Mouse (Mus musculus) hindbrain, embryonic 14.5 days (tissue): ENCODE data around the gene Pop7. TPM values are rescaled to one million over a fixed set of nuclear protein-coding genes. Genes with fewer than 3 reads are reported as not detected.

Experiments
- ATAC-seq: fragments of 200-750 bp; cut with Nextera tagmentation; 2 replicates; pipeline ENCODE4 v1.8.0; 2017; ENCODE audit warnings: moderate number of reproducible peaks, mild to moderate bottlenecking, moderate TSS enrichment, moderate library complexity; ENCODE audit not compliant: low FRiP score
- DNase-seq: peaks from one replicate; pipeline ENCODE4 v3.0.0-alpha.2; 2015; ENCODE audit warnings: low spot score
- H3K27ac ChIP-seq: fragments of 300-500 bp; sonication (generic); 2 replicates; pipeline ENCODE4 v1.5.1; 2014; ENCODE audit warnings: mild to moderate bottlenecking, moderate library complexity
- H3K27me3 ChIP-seq: fragments of 300-500 bp; sonication (generic); 2 replicates; pipeline ENCODE4 v1.6.1; 2014; ENCODE audit warnings: mild to moderate bottlenecking, low read length, mixed read lengths; ENCODE audit not compliant: control insufficient read depth, insufficient read depth
- H3K36me3 ChIP-seq: fragments of 300-500 bp; sonication (generic); replicated peaks from 2 replicates; pipeline ENCODE4 v1.6.1; 2014; ENCODE audit not compliant: control insufficient read depth, insufficient read depth
- H3K4me1 ChIP-seq: fragments of 300-500 bp; sonication (generic); replicated peaks from 2 replicates; pipeline ENCODE4 v1.6.1; 2014; ENCODE audit warnings: antibody characterized with exemption, low read length, mixed read lengths; ENCODE audit not compliant: control insufficient read depth, insufficient read depth
- H3K4me2 ChIP-seq: fragments of 300-500 bp; sonication (generic); replicated peaks from 2 replicates; pipeline ENCODE4 v1.6.1; 2014; ENCODE audit warnings: mild to moderate bottlenecking, moderate library complexity
- H3K4me3 ChIP-seq: fragments of 300-500 bp; sonication (generic); replicated peaks from 2 replicates; pipeline ENCODE4 v1.5.1; 2014; ENCODE audit warnings: mild to moderate bottlenecking, low read length
- H3K9ac ChIP-seq: fragments of 300-500 bp; sonication (generic); 2 replicates; pipeline ENCODE4 v1.6.1; 2014
- H3K9me3 ChIP-seq: fragments of 300-500 bp; sonication (generic); 2 replicates; pipeline ENCODE4 v1.6.1; 2016; ENCODE audit warnings: low read length; ENCODE audit not compliant: control insufficient read depth
- WGBS: fragments of 180-500 bp; shearing (Covaris S2); extraction: QIAGEN DNeasy Blood & Tissue Kit; methylation state at CpG from one replicate; pipeline ENCODE4 v1.1.7; 2014; 5-methylcytosine and 5-hydroxymethylcytosine counted together
- polyA plus RNA-seq: library from polyadenylated mRNA; unstranded; fragments of >200 nt; fragmentation: Nextera tagmentation; extraction: Ambion mirVana; gene quantifications from 2 replicates; pipeline ENCODE4 v1.2.1, GENCODE M21; 2014

Pop7 gene
- polyA plus RNA-seq, 1 experiment from 2014 or later: 87.3 TPM

GRCm38 (mm10) chr5:137510573-137511390 is 8.5 kb upstream of the Pop7 start:
- ATAC-seq (peak; percentile 47; the same call in 1 of the 2 replicates), DNase-seq (no peak)
- Histone ChIP-seq H3K9ac (peak overlapping the region; percentile 99), H3K27ac (peak overlapping the region; percentile 90), H3K9me3 (no peaks in the 10 kb centered on the region), H3K27me3 (no peaks in the 10 kb centered on the region), H3K4me1 (peaks cover 34% of the 10 kb centered on the region), H3K4me3 (peak overlapping the region; percentile 100), H3K4me2 (peak overlapping the region; percentile 97), H3K36me3 (no peaks in the 10 kb centered on the region; the same call in 1 of the 2 replicates)
- WGBS: under 1% methylated on average over 39 of the region's 83 CpGs

- Histone ChIP-seq H3K27me3 (no peaks in the 10 kb centered on the region), H3K27ac (peak overlapping the region; percentile 90), H3K4me1 (peaks cover 34% of the 10 kb centered on the region), H3K36me3 (no peaks in the 10 kb centered on the region; the same call in 1 of the 2 replicates), H3K4me3 (peak overlapping the region; percentile 100), H3K4me2 (peak overlapping the region; percentile 97), H3K9me3 (no peaks in the 10 kb centered on the region), H3K9ac (peak overlapping the region; percentile 99)
- under 1% methylated on average over 30 of the region's 52 CpGs for WGBS
- DNase-seq (peak; percentile 75), ATAC-seq (peak; percentile 75)
Measured at GRCm38 (mm10) chr5:137510014-137510501, 7.7 kb upstream of the Pop7 start.

- ATAC-seq: no peak
- no peak for DNase-seq
- H3K4me2 ChIP-seq: no peak overlapping the region
Measured at GRCm38 (mm10) chr5:137504041-137504440, 1.7 kb upstream of the Pop7 start.

GRCm38 (mm10) chr5:137502667-137503110 is 371 bp upstream of the Pop7 start:
- H3K9me3 ChIP-seq: no peaks in the 10 kb centered on the region
- H3K36me3 ChIP-seq: peaks cover 9% of the 10 kb centered on the region; the same call in 1 of the 2 replicates
- DNase-seq (peak; percentile 86), ATAC-seq (peak; percentile 83)
- H3K4me3 ChIP-seq: peak overlapping the region; percentile 52
- H3K27ac ChIP-seq: peak overlapping the region; percentile 91
- peak overlapping the region; percentile 71 for H3K9ac ChIP-seq
- H3K27me3 ChIP-seq: no peaks in the 10 kb centered on the region
- peaks cover 14% of the 10 kb centered on the region for H3K4me1 ChIP-seq
- peak overlapping the region; percentile 83 for H3K4me2 ChIP-seq
- WGBS: under 1% methylated on average over 24 of the region's 30 CpGs

More at GRCm38 (mm10) chr5:137504041-137504440, 1.7 kb upstream of the Pop7 start:
- peaks cover 14% of the 10 kb centered on the region for H3K4me1 ChIP-seq
- 84% methylated on average over 6 of the region's 6 CpGs for WGBS
- no peak overlapping the region for H3K4me3 ChIP-seq
- H3K36me3 ChIP-seq: peaks cover 9% of the 10 kb centered on the region; the same call in 1 of the 2 replicates
- H3K27ac ChIP-seq: no peak overlapping the region
- H3K9ac ChIP-seq: no peak overlapping the region
- no peaks in the 10 kb centered on the region for H3K9me3 ChIP-seq
- H3K27me3 ChIP-seq: no peaks in the 10 kb centered on the region

DNA sequence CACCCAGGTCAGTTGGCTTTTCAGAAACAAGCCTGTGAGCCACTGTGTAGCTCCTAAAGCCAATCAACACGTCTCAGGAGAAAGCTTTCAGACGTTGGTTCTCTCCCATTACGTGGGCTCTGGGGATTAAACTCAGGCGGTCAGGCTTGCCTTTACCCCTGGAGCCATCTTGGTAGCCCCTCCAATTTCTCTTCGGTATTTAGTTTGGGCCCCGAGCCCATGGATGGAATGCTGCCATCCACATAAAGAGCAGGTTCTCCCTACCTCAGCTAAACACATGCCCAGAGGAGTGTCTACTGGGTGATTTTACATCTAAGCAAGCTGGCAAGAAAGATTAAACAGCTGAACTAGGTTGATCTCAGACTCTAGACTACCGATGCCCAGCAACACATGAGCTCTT is 2.1 kb downstream of the Pop7 start:
- ATAC-seq (no peak), DNase-seq (no peak)
- Histone ChIP-seq H3K27ac (no peak overlapping the region), H3K4me3 (no peak overlapping the region), H3K36me3 (peaks cover 9% of the 10 kb centered on the region; the same call in 1 of the 2 replicates), H3K27me3 (no peaks in the 10 kb centered on the region), H3K9ac (no peak overlapping the region), H3K4me1 (peaks cover 14% of the 10 kb centered on the region), H3K4me2 (no peak overlapping the region), H3K9me3 (no peaks in the 10 kb centered on the region)
- 90% methylated on average over 7 of the region's 7 CpGs for WGBS

DNA sequence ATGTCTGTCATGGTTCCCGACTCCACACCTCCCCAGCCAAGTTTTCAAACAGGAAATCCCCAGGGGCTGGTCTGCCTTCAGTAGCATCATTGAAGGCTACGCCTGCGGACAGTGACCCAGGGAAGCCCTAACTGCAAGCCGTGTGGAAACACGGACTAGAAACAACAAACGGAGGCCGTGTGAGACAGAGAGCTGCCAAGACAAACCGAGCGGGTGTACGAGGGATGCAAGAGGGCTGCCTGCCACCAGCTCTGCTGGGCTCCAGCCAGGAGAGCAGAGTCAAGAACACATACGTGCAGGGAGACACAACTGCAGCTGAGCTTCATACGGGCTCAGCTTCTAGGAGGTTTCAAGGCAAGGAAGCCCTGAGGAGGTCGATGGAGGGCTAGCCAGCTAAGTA is 8.5 kb downstream of the Pop7 start:
- Histone ChIP-seq H3K27me3 (no peaks in the 10 kb centered on the region), H3K27ac (no peak overlapping the region), H3K36me3 (no peaks in the 10 kb centered on the region), H3K4me3 (no peak overlapping the region), H3K9me3 (no peaks in the 10 kb centered on the region), H3K4me2 (no peak overlapping the region), H3K9ac (no peak overlapping the region), H3K4me1 (no peaks in the 10 kb centered on the region)
- DNase-seq (no peak), ATAC-seq (no peak)
- 83% methylated on average over 13 of the region's 13 CpGs for WGBS

DNA sequence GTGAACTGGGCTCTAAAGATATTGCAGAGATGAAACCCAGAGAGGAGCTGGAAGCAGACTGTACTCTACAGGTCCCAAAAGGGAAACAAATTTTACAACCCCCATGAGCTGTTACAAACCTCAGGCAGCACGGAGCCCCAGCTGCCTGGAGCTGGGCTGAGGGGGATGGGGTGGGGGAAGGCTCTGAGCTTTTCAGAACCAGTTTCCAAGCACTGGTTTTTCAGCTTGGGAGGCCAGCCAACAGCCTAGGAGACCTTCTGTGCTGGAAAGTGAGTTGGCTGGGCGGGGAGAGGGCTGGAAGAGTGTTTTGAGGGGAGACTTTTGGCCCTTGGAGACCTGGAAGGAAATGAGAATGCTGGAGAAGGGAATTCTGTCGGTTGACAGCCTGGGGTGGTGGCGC is 10.8 kb downstream of the Pop7 start:
- Histone ChIP-seq H3K9me3 (no peaks in the 10 kb centered on the region), H3K27ac (no peak overlapping the region), H3K36me3 (no peaks in the 10 kb centered on the region), H3K4me1 (no peaks in the 10 kb centered on the region), H3K9ac (no peak overlapping the region), H3K4me2 (no peak overlapping the region), H3K27me3 (0 out of 2 replicates have a peak, but pooled peaks cover 2% of the 10 kb centered on the region), H3K4me3 (no peak overlapping the region)
- WGBS: 63% methylated on average over 4 of the region's 4 CpGs
- DNase-seq (no peak), ATAC-seq (no peak)

GRCm38 (mm10) chr5:137487616-137488015 is 14.7 kb downstream of the Pop7 start:
- Histone ChIP-seq H3K4me3 (no peak overlapping the region), H3K4me2 (no peak overlapping the region), H3K9ac (no peak overlapping the region), H3K9me3 (no peaks in the 10 kb centered on the region), H3K4me1 (peaks cover 10% of the 10 kb centered on the region; the same call in 1 of the 2 replicates), H3K27ac (no peak overlapping the region), H3K27me3 (peaks cover 18% of the 10 kb centered on the region), H3K36me3 (no peaks in the 10 kb centered on the region)
- WGBS: 90% methylated on average over 7 of the region's 7 CpGs
- ATAC-seq (no peak), DNase-seq (no peak)

DNA sequence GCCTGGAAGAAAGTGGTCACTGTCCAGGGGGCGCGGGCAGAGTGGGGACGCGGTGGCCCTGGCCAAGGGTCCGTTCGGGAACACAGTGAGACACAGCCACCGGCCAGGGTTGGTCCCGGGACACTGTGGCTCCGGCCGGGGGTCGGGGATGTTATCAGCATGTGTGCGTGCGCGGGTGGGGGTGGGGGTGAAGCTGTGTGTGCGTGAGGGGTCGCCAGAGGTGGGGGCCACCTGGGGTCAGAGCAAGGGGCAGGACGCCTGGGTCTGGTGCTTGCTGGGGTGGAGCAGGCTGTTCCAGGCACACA is 16.5 kb downstream of the Pop7 start:
- DNase-seq: no peak
- Histone ChIP-seq H3K9ac (peak overlapping the region; percentile 39; the same call in 1 of the 2 replicates), H3K4me2 (peak overlapping the region; percentile 47), H3K27me3 (peaks cover 18% of the 10 kb centered on the region), H3K4me3 (peak overlapping the region; percentile 13), H3K9me3 (no peaks in the 10 kb centered on the region), H3K27ac (no peak overlapping the region), H3K36me3 (no peaks in the 10 kb centered on the region), H3K4me1 (peaks cover 10% of the 10 kb centered on the region; the same call in 1 of the 2 replicates)
- WGBS: 1% methylated on average over 17 of the region's 17 CpGs
- no peak for ATAC-seq
